Mouse (Mus musculus) cerebellum, postnatal 36 days (tissue): Measurements from ENCODE around the gene Pskh1.
A peak's percentile ranks its signal among the peaks of the same experiment; 100 is the strongest.

ENCODE experiments used
- DNase-seq, 2 experiments: peaks; one replicate each; pipeline ENCODE4 v3.0.0; 2021 to 2022; ENCODE audit warnings: mixed read lengths in 2 of 2

The Pskh1 gene

GRCm38 (mm10) chr8:105893339-105893738 is 6.9 kb upstream of the Pskh1 start, which contains the start of gene Nrn1l:
Gene Nrn1l (plus strand): TSS chr8:105893567.
- DNase-seq = peak in 1 of 2 experiments; percentile 36

- DNase-seq = no peak
Observed at GRCm38 (mm10) chr8:105897801-105898480, 2.3 kb upstream of the Pskh1 start.

- no peak for DNase-seq
Observed at GRCm38 (mm10) chr8:105900941-105901616, 838 bp downstream of the Pskh1 start.

GRCm38 (mm10) chr8:105919390-105919789 is 19.1 kb downstream of the Pskh1 start:
- DNase-seq = no peak

GRCm38 (mm10) chr8:105925123-105925522 is 24.9 kb downstream of the Pskh1 start:
- no peak for DNase-seq

GRCm38 (mm10) chr8:105930602-105931001 is 30.4 kb downstream of the Pskh1 start:
- peak; percentile 84 to 85 for DNase-seq

GRCm38 (mm10) chr8:105931271-105931670 is 31.0 kb downstream of the Pskh1 start:
- no peak for DNase-seq

- no peak for DNase-seq
Observed at GRCm38 (mm10) chr8:105932525-105932924, 32.3 kb downstream of the Pskh1 start.

- no peak for DNase-seq
Observed at GRCm38 (mm10) chr8:105933762-105934161, 33.5 kb downstream of the Pskh1 start, which contains the start of gene Ctrl. Gene Ctrl (minus strand): TSS chr8:105933862.

- no peak for DNase-seq
Observed at GRCm38 (mm10) chr8:105935105-105935504, 34.9 kb downstream of the Pskh1 start.

GRCm38 (mm10) chr8:105935863-105936603 is 35.8 kb downstream of the Pskh1 start:
- DNase-seq = no peak

GRCm38 (mm10) chr8:105936866-105937475 is 36.7 kb downstream of the Pskh1 start:
- DNase-seq = peak; percentile 84 to 87

GRCm38 (mm10) chr8:105937496-105938305 is 37.5 kb downstream of the Pskh1 start:
- DNase-seq = peak; percentile 37 to 48

- DNase-seq = no peak
Observed at GRCm38 (mm10) chr8:105938306-105938669, 38.0 kb downstream of the Pskh1 start, which contains the start of gene Psmb10. Gene Psmb10 (minus strand): TSS chr8:105938444.

- no peak for DNase-seq
Observed at GRCm38 (mm10) chr8:105942026-105942425, 41.8 kb downstream of the Pskh1 start.

- no peak for DNase-seq
Observed at GRCm38 (mm10) chr8:105942542-105942941, 42.3 kb downstream of the Pskh1 start.

- DNase-seq = no peak
Observed at GRCm38 (mm10) chr8:105943321-105943739, 43.1 kb downstream of the Pskh1 start, which contains the start of gene Lcat. Gene Lcat (minus strand): TSS chr8:105943382.

GRCm38 (mm10) chr8:105949350-105949749 is 49.1 kb downstream of the Pskh1 start:
- peak; percentile 39 to 52 for DNase-seq

- no peak for DNase-seq
Observed at GRCm38 (mm10) chr8:105951057-105951659, 50.9 kb downstream of the Pskh1 start.

- no peak for DNase-seq
Observed at GRCm38 (mm10) chr8:105956556-105956955, 56.3 kb downstream of the Pskh1 start.

- no peak for DNase-seq
Observed at GRCm38 (mm10) chr8:105957813-105958212, 57.6 kb downstream of the Pskh1 start.

- peak; percentile 83 to 89 for DNase-seq
Observed at GRCm38 (mm10) chr8:105959350-105959749, 59.1 kb downstream of the Pskh1 start.
